15 mouse cellular contexts compared by ENCODE assay signal in the genomic region with DNA sequence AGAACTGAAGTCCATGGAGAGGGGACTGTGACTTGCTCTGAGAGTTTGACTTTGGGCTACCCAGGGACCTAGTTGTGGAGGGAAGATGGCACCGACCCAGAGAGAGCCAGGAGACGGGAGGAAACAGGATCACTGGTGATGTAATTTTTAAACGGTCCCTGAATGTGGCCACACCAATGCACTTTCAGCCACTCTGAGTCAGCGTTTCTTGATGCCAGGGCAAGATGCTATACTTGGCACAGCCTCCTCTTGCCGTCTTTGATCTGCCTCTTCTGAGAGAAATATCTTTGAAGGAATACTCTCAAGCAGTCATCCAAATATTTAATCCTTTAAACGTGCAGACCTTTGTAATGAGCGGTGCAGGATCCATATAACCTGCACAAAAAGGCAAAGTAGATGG.
DNase-seq lines count a peak whose midpoint lies in the region; ATAC-seq lines count a peak whose summit lies in the region.
"Had no signal": no experiment of that assay in that cellular context is flagged by ENCODE, and none has a peak within 500 bp of the region (broad histone marks: within the 10 kb centered on the region; RNA-seq: fewer than 3 reads in every experiment).

No protein-coding gene starts in this region.

- H3K9ac ChIP-seq in forebrain, embryonic 15.5 days (replicated peaks) = no peak overlapping the region
- H3K9ac ChIP-seq in forebrain, embryonic 11.5 days (ENCODE audit: low read length) = no peak overlapping the region
- H3K9ac ChIP-seq: embryonic facial prominence, embryonic 13.5 days; intestine, embryonic 15.5 days; liver, embryonic 13.5 days; neural tube, embryonic 12.5 days had no signal

- no peaks in the 10 kb centered on the region for H3K27me3 ChIP-seq in forebrain, embryonic 15.5 days
- no peaks in the 10 kb centered on the region for H3K27me3 ChIP-seq in forebrain, embryonic 11.5 days (ENCODE audit: control insufficient read depth, insufficient read depth, low read length)
- H3K27me3 ChIP-seq: embryonic facial prominence, embryonic 13.5 days; intestine, embryonic 15.5 days; liver, embryonic 13.5 days; neural tube, embryonic 12.5 days had no signal

- H3K4me3 ChIP-seq in forebrain, embryonic 15.5 days = no peak overlapping the region
- no peak overlapping the region for H3K4me3 ChIP-seq in forebrain, embryonic 11.5 days (ENCODE audit: low read depth, low read length)
- H3K4me3 ChIP-seq: embryonic facial prominence, embryonic 13.5 days; intestine, embryonic 15.5 days; layer of hippocampus, adult 2 months; liver, embryonic 13.5 days; neural tube, embryonic 12.5 days had no signal

- no peak for DNase-seq in forebrain, embryonic 11.5 days (ENCODE audit: low spot score)
- DNase-seq in kidney, postnatal 25 days = peak; percentile 48 to 57
- DNase-seq in kidney, adult 18-20 months = no peak
- DNase-seq in adrenal gland, postnatal 25 days = peak; percentile 35
- DNase-seq in embryo, embryonic 10 days (ENCODE audit: low spot score) = no peak
- DNase-seq: heart, postnatal 4 days; liver, embryonic 13.5 days; lung, postnatal 36 days; midbrain, embryonic 14.5 days had no signal

- H3K4me2 ChIP-seq in forebrain, embryonic 15.5 days (replicated peaks) = no peak overlapping the region
- no peak overlapping the region for H3K4me2 ChIP-seq in forebrain, embryonic 11.5 days (ENCODE audit: low read depth, low read length, severe bottlenecking)
- H3K4me2 ChIP-seq: embryonic facial prominence, embryonic 13.5 days; intestine, embryonic 15.5 days; liver, embryonic 13.5 days; neural tube, embryonic 12.5 days had no signal

- peaks cover 7% of the 10 kb centered on the region for H3K4me1 ChIP-seq in forebrain, embryonic 15.5 days
- peaks cover 5% of the 10 kb centered on the region; the same call in 1 of the 2 replicates for H3K4me1 ChIP-seq in forebrain, embryonic 11.5 days (replicated peaks; ENCODE audit: control insufficient read depth, insufficient read depth, low read length)
- H3K4me1 ChIP-seq: liver, embryonic 13.5 days had no signal

- H3K27ac ChIP-seq in forebrain, embryonic 15.5 days (replicated peaks) = no peak overlapping the region
- no peak overlapping the region for H3K27ac ChIP-seq in forebrain, embryonic 11.5 days (ENCODE audit: low read depth, low read length)
- H3K27ac ChIP-seq: embryonic facial prominence, embryonic 13.5 days; intestine, embryonic 15.5 days; layer of hippocampus, adult 2 months; liver, embryonic 13.5 days; neural tube, embryonic 12.5 days had no signal

- H3K36me3 ChIP-seq in forebrain, embryonic 15.5 days = no peaks in the 10 kb centered on the region
- no peaks in the 10 kb centered on the region for H3K36me3 ChIP-seq in forebrain, embryonic 11.5 days (ENCODE audit: control insufficient read depth, insufficient read depth, low read length)
- H3K36me3 ChIP-seq: embryonic facial prominence, embryonic 13.5 days; intestine, embryonic 15.5 days; liver, embryonic 13.5 days; neural tube, embryonic 12.5 days had no signal

- WGBS in forebrain, embryonic 15.5 days = 54% methylated on average over 7 of the region's 7 CpGs
- 84% methylated on average over 7 of the region's 7 CpGs for WGBS in forebrain, embryonic 11.5 days

- no peaks in the 10 kb centered on the region for H3K9me3 ChIP-seq in forebrain, embryonic 15.5 days
- H3K9me3 ChIP-seq in forebrain, embryonic 11.5 days (ENCODE audit: control insufficient read depth, low read length) = no peaks in the 10 kb centered on the region
- H3K9me3 ChIP-seq: embryonic facial prominence, embryonic 13.5 days; intestine, embryonic 15.5 days; liver, embryonic 13.5 days; neural tube, embryonic 12.5 days had no signal

- ATAC-seq in forebrain, embryonic 15.5 days (replicated peaks) = 0 out of 2 replicates have a peak, but pooled peaks have one; percentile 7
- no peak for ATAC-seq in forebrain, embryonic 11.5 days (replicated peaks; ENCODE audit: low FRiP score)
- no peak for ATAC-seq in activated CD4-positive, CD25-positive, alpha-beta regulatory T cell, adult 4 months
- ATAC-seq: intestine, embryonic 15.5 days had no signal

Comparison
In these comparisons a context has a peak if more than half of its experiments do, and no peak if none do; other contexts are left out.
1. DNase-seq: peak in kidney, postnatal 25 days (2 of 2) and adrenal gland, postnatal 25 days (single experiment); none in forebrain, embryonic 11.5 days (single experiment), kidney, adult 18-20 months (single experiment) and embryo, embryonic 10 days (single experiment).